Mouse (Mus musculus) liver, adult 2 months (tissue): Measurements from ENCODE around the gene Rgcc.

ENCODE experiments used
- CTCF ChIP-seq: fragments of 200-500 bp; IDR thresholded peaks from 2 replicates; pipeline ENCODE4 v1.5.1; 2011; ENCODE audit warnings: low read depth, low read length, control low read depth
- POLR2A ChIP-seq: fragments of 200-500 bp; IDR thresholded peaks from 2 replicates; pipeline ENCODE4 v1.6.1; 2011; ENCODE audit warnings: low read length, control low read depth; ENCODE audit not compliant: insufficient read depth; ENCODE audit errors: extremely low read depth

GRCm38 (mm10) chr14:79255786-79256185, 45.7 kb downstream of the Rgcc start:
- TF ChIP-seq POLR2A = no peak
- no peak for TF ChIP-seq CTCF
